Mouse (Mus musculus) c-Kit-positive CD71-positive TER-119-positive erythroid progenitor cells, embryonic 14.5 days (primary cell): ENCODE results near the gene Efcab14.
A peak's percentile ranks its signal among the peaks of the same experiment; 100 is the strongest.

Experiments
- DNase-seq: peaks from one replicate; pipeline ENCODE4 v3.0.0-alpha.2; 2013; ENCODE audit warnings: low spot score

The Efcab14 gene

GRCm38 (mm10) chr4:115737551-115738041 is at the start of gene Efcab14:
TSS of gene Efcab14 (plus strand) at chr4:115737744.
- peak; percentile 94 for DNase-seq

- DNase-seq = no peak
Observed at GRCm38 (mm10) chr4:115701468-115701867, 36.1 kb upstream of the Efcab14 start.

- no peak for DNase-seq
Observed at GRCm38 (mm10) chr4:115703927-115704505, 33.5 kb upstream of the Efcab14 start.

- no peak for DNase-seq
Observed at GRCm38 (mm10) chr4:115708974-115709593, 28.5 kb upstream of the Efcab14 start.

- peak; percentile 39 for DNase-seq
Observed at GRCm38 (mm10) chr4:115709792-115710418, 27.6 kb upstream of the Efcab14 start.

- peak; percentile 51 for DNase-seq
Observed at GRCm38 (mm10) chr4:115728721-115729120, 8.8 kb upstream of the Efcab14 start.

GRCm38 (mm10) chr4:115731588-115732222 is 5.8 kb upstream of the Efcab14 start:
- DNase-seq = peak; percentile 67

GRCm38 (mm10) chr4:115732223-115732818 is 5.2 kb upstream of the Efcab14 start:
- no peak for DNase-seq

GRCm38 (mm10) chr4:115733746-115734145 is 3.8 kb upstream of the Efcab14 start:
- no peak for DNase-seq

- DNase-seq = no peak
Observed at GRCm38 (mm10) chr4:115734867-115735266, 2.7 kb upstream of the Efcab14 start.

- DNase-seq = no peak
Observed at GRCm38 (mm10) chr4:115738481-115738985, 989 bp downstream of the Efcab14 start.

- no peak for DNase-seq
Observed at GRCm38 (mm10) chr4:115742658-115743057, 5.1 kb downstream of the Efcab14 start.

- no peak for DNase-seq
Observed at GRCm38 (mm10) chr4:115743096-115743495, 5.6 kb downstream of the Efcab14 start.

GRCm38 (mm10) chr4:115748181-115748580 is 10.6 kb downstream of the Efcab14 start:
- no peak for DNase-seq

GRCm38 (mm10) chr4:115749336-115749735 is 11.8 kb downstream of the Efcab14 start:
- DNase-seq = no peak

GRCm38 (mm10) chr4:115754101-115754500 is 16.6 kb downstream of the Efcab14 start:
- no peak for DNase-seq

GRCm38 (mm10) chr4:115754851-115755250 is 17.3 kb downstream of the Efcab14 start:
- no peak for DNase-seq

GRCm38 (mm10) chr4:115761206-115761605 is 23.7 kb downstream of the Efcab14 start:
- DNase-seq = no peak

GRCm38 (mm10) chr4:115764581-115764980 is 27.0 kb downstream of the Efcab14 start:
- no peak for DNase-seq

GRCm38 (mm10) chr4:115767647-115768467 is 30.3 kb downstream of the Efcab14 start:
- no peak for DNase-seq

GRCm38 (mm10) chr4:115775056-115775455 is 37.5 kb downstream of the Efcab14 start:
- DNase-seq = no peak
